Mouse (Mus musculus): ENCODE measurements at regions not wholly inside any gene's neighbourhood (a gene's known extent, or its start where the extent isn't known, plus 50 kb on each side); places are given as distances from the start of the nearest gene placed in this dataset.
A peak's percentile ranks its signal among the peaks of the same experiment; 100 is the strongest.

GRCm38 (mm10) chr3:115766153-115766552 lies 51.3 kb upstream of the S1pr1 start:
- no peak for DNase-seq (ENCODE audit: low spot score)

DNA sequence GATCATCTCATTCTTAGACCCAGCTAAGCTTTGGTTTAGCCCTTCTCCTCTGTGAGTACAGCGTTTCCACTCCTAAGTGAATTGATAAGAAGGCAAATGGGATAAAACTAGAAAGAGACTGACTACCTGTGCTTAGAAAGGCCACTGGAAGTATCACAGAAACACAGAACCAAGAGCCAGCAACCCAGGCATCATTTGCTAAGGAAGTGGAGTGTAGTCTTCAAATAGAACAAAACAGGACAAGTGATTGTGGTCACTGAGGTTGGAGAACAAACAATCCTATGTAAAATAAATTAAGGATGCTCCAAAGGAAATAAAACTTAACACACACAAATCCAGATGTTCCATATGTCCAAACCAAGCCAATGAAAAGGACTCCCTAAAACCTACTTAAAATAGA lies 53.4 kb upstream of the S1pr1 start:
- no peak for DNase-seq (ENCODE audit: low spot score)

- no peak for DNase-seq (ENCODE audit: low spot score)
These were observed 54.1 kb upstream of the S1pr1 start for GRCm38 (mm10) chr3:115768761-115769530.

GRCm38 (mm10) chr3:115772676-115773075 lies 57.8 kb upstream of the S1pr1 start:
- DNase-seq (ENCODE audit: low spot score), result no peak

DNA sequence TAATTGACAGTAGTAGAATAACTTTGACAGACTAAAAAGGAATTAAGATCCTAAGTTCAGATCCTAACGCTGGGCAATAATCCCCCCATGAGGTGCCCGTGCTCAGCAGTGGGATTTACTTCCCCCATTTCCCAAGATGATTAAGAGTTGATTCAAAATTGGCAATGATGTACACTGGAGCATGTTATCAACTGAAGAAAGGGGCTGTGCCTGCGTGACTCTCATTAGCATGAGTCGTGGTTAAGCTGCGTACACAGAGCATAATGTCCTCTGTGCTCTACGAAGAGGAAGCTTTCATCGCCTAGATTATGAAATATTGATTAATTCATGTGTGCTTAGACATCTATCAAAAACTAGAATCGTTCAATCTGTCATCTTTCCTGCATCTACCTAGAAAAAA lies 59.4 kb upstream of the S1pr1 start:
- no peak for DNase-seq (ENCODE audit: low spot score)

- no peak for DNase-seq (ENCODE audit: low spot score)
These were observed 59.9 kb upstream of the S1pr1 start for GRCm38 (mm10) chr3:115774723-115775122.

DNA sequence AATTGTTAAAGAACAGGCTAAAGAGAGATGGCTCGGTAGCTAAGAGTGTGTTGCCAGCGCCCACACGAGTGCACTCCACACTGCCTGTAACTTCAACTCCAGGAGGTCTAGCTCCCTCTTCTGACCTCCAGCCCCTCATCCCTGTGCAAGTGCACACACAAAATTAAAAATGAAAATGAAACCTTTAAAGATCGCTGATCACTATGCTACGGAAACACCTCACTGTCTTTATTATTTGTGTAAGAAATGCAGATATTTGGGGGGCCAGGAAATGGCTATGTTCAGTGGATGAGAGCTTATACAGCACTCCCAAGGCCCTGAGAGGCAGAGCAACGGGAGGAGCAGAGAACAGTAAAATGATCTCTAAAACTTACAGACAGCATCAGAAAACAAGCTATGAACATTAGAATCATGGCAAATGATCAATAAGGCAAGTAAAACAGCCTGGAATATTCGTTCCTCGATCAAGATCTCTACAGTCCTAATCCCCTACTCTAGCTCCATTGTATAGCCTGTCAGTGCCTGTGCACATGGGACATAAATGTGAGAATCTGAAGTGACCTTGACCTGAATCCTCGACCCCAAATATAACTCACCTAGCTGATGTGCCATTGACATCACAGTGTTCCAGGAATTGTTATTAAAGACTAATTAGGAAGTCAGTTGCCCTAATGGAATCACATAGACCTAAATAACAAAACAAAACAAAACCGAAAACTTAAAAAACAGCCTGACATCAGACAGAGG lies 64.4 kb upstream of the S1pr1 start:
- DNase-seq (ENCODE audit: low spot score), result no peak

DNA sequence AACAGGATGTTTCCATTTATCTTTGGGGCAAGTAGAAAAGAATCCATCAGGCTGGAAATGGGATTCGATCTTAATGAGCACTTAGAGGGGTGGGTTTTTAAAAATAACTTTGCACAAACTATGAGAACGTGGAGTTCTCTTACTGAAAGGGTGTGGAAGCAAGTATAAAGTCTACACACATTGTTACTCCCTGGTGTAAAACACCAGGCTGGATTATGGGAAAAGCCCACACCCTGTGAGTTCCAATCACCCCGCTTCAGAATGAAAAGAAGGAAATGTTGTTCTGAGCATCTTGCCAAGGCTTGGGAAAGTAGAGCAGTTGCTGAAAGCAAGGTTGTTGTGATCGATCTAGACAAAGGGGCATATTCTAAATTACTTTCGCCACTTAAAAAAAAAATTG lies 65.0 kb upstream of the S1pr1 start:
- DNase-seq (ENCODE audit: low spot score), result no peak

- no peak for DNase-seq (ENCODE audit: low spot score)
These were observed 67.9 kb upstream of the S1pr1 start for GRCm38 (mm10) chr3:115782726-115783125.

- DNase-seq (ENCODE audit: low spot score), result no peak
These were observed 72.5 kb upstream of the S1pr1 start for GRCm38 (mm10) chr3:115787360-115787759.

GRCm38 (mm10) chr3:115788525-115788924 lies 73.7 kb upstream of the S1pr1 start:
- no peak for DNase-seq (ENCODE audit: low spot score)

- no peak for DNase-seq (ENCODE audit: low spot score)
These were observed 74.2 kb upstream of the S1pr1 start for GRCm38 (mm10) chr3:115789063-115789462.

GRCm38 (mm10) chr3:115792606-115793005 lies 77.7 kb upstream of the S1pr1 start:
- no peak for DNase-seq (ENCODE audit: low spot score)

DNA sequence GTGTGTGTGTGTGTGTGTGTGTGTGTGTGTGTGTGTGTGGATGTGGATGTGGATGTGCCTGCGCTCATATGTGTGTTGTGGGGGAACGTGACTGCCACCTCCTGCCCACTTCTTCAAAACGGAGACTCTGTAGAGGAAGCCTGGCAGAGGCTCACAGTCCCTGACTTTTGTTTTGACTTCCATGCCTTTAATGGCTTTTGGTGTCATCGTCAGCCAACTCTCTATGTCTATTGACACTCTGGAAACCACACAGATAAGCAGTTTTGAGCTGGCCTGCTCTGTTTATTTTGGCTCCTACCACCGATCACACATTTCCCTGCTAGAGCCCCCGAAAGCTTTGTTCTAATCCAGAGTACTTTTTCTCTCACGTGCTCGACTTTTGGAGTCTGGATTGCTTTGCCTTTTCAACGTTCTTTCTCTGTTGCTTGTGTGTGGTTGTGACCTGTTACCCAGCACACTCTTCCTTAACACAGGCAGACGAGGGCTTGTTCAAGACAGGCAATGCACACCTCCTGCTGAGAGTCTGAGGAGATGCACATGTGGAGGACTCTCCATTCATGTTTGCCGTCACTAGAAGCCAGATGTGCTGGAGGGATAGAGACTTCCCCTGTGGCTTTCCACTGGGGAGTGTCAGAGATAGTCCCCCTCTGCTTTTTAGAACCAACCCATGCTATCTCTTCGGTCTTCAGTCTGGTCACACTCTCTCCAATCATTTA lies 78.6 kb upstream of the S1pr1 start:
- peak; percentile 14 for DNase-seq (ENCODE audit: low spot score)

- no peak for DNase-seq (ENCODE audit: low spot score)
These were observed 84.5 kb upstream of the S1pr1 start for GRCm38 (mm10) chr3:115799326-115799725.

DNA sequence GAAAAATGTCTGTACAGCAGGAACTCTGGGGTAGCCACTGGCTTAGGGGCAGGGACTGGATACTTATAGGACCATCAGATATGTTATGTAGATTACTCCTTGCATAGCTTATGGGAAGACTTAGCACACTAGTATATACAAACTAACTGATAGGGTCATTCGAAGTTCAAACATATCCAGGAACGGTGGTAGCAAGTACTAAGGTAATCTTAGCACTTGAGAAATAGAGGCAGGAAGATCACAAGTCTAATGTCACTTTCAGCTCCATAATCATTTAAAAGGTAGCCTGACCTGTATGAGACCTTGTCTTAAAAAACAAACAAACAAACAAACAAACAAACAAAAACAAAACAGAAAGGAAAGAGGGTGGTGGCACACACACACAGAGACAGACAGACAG lies 85.1 kb upstream of the S1pr1 start:
- DNase-seq (ENCODE audit: low spot score), result no peak

- DNase-seq (ENCODE audit: low spot score), result no peak
These were observed 86.0 kb upstream of the S1pr1 start for GRCm38 (mm10) chr3:115800873-115801272.

DNA sequence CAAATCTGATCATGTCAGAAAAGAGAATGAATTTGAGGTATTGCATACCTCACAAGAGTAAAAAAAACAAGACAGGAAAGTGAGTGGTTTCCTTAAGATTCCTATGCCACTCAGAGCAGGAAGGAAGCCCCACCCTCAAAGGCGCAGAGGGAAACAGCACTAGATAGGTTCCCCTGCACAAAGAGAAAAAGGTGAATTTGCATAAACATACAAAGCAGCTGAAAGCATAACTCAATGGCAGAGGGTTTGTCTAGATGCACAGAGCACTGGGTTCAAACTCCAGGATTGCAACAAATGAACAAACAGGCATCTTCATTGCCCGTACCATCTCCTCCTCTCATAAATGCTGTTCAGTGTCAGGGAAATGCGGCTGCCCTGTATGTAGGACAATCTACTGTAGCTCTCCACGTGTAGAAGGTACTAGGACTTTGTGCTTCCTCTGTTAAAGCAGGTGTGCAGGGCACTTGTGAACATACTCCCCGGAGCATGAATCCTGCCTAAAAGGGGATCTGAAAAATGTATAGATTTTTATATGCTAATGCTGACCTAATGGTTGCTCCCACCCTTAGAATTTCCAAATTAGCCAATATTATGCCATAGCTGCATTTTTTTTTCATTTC lies 85.9 kb upstream of the Dph5 start:
- no peak for DNase-seq (ENCODE audit: low spot score)

GRCm38 (mm10) chr3:115804616-115805015 lies 83.0 kb upstream of the Dph5 start:
- DNase-seq (ENCODE audit: low spot score), result no peak

GRCm38 (mm10) chr3:115807032-115807431 lies 80.6 kb upstream of the Dph5 start:
- no peak for DNase-seq (ENCODE audit: low spot score)

DNA sequence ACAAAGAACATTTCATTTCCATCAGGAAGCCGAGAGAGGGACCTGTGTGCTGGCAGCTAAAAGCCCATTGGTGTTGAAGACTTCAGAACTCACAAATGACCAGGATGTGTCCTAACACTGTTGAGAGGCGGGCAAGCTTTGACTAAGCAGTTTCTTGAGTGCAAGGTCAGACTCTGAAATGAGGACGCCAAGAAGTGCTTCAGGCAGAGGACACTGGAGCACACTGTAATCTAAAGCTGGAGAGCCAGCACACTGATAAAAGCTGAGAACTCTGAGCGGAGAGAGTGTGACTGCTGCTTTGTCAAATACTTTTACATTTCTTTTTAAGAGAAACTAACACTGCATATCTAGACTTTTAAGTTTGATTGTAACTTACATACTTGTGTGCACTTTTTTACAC lies 72.5 kb upstream of the Dph5 start:
- DNase-seq (ENCODE audit: low spot score), result no peak

GRCm38 (mm10) chr3:115815571-115816156 lies 72.0 kb upstream of the Dph5 start:
- no peak for DNase-seq (ENCODE audit: low spot score)
